10 mouse cellular contexts compared by ENCODE assay signal in genomic region chr8:120321724-120322123, GRCm38 (mm10).
DNase-seq lines count a peak whose midpoint lies in the region; ATAC-seq and TF ChIP-seq lines count a peak whose summit lies in the region.
"Had no signal": no experiment of that assay in that cellular context is flagged by ENCODE, and none has a peak within 500 bp of the region (broad histone marks: within the 10 kb centered on the region; RNA-seq: fewer than 3 reads in every experiment).

No protein-coding gene starts in this region.

- peaks cover 18% of the 10 kb centered on the region for H3K4me1 ChIP-seq in heart, postnatal 0 days (ENCODE audit: control insufficient read depth, insufficient read depth)
- H3K4me1 ChIP-seq in testis, adult 2 months (ENCODE audit: control insufficient read depth, insufficient read depth, low read length) = peaks cover 3% of the 10 kb centered on the region
- peaks cover 9 to 25% of the 10 kb centered on the region in 2 experiments for H3K4me1 ChIP-seq in liver, embryonic 14.5 days (replicated peaks; ENCODE audit: control insufficient read depth in 2 of 2, insufficient read depth in 2 of 2, low read length in 1 of 2)

- TF ChIP-seq POLR2A in testis, adult 2 months (IDR thresholded peaks at IDR 0.05; ENCODE audit: control insufficient read depth, low read depth, low read length) = no peak

- TF ChIP-seq CTCF in heart, postnatal 0 days (IDR thresholded peaks at IDR 0.05; ENCODE audit: low read depth) = peak; percentile 63
- TF ChIP-seq CTCF in testis, adult 2 months (IDR thresholded peaks at IDR 0.05; ENCODE audit: control insufficient read depth, insufficient read depth, insufficient replicate concordance, low read depth, low read length) = peak; percentile 74; the same call in 1 of the 2 replicates
- TF ChIP-seq CTCF in liver, embryonic 14.5 days (IDR thresholded peaks at IDR 0.05; ENCODE audit: low read depth) = peak; percentile 91

- WGBS in heart, postnatal 0 days = 57% methylated on average over 6 of the region's 6 CpGs
- 27% methylated on average over 6 of the region's 6 CpGs for WGBS in liver, embryonic 14.5 days (ENCODE audit: insufficient replicate concordance)

- H3K4me3 ChIP-seq in heart, postnatal 0 days (ENCODE audit: low read depth, low read length) = no peak overlapping the region
- H3K4me3 ChIP-seq in testis, adult 2 months (ENCODE audit: control insufficient read depth, low read depth, low read length) = no peak overlapping the region
- H3K4me3 ChIP-seq in liver, embryonic 14.5 days (ENCODE audit: insufficient read depth in 1 of 2, low read depth in 2 of 2, low read length in 2 of 2) = no peak overlapping the region
- H3K4me3 ChIP-seq: forebrain, embryonic 15.5 days had no signal

- no peaks in the 10 kb centered on the region for H3K27me3 ChIP-seq in heart, postnatal 0 days (ENCODE audit: control insufficient read depth, insufficient read depth, low read length)
- no peaks in the 10 kb centered on the region for H3K27me3 ChIP-seq in testis, adult 2 months (ENCODE audit: control insufficient read depth, insufficient read depth, low read length)
- H3K27me3 ChIP-seq in liver, embryonic 14.5 days (ENCODE audit: control insufficient read depth, insufficient read depth, low read length) = no peaks in the 10 kb centered on the region
- H3K27me3 ChIP-seq: forebrain, embryonic 15.5 days had no signal

- no peak overlapping the region for H3K4me2 ChIP-seq in heart, postnatal 0 days (ENCODE audit: low read depth, low read length)
- H3K4me2 ChIP-seq in liver, embryonic 14.5 days (ENCODE audit: low read depth) = no peak overlapping the region
- H3K4me2 ChIP-seq: forebrain, embryonic 15.5 days had no signal

- H3K27ac ChIP-seq in heart, postnatal 0 days (ENCODE audit: low read depth) = no peak overlapping the region
- no peak overlapping the region for H3K27ac ChIP-seq in testis, adult 2 months (ENCODE audit: control insufficient read depth, insufficient read depth, low read depth, low read length)
- no peak overlapping the region for H3K27ac ChIP-seq in liver, embryonic 14.5 days

- DNase-seq in heart, postnatal 0 days (ENCODE audit: low spot score) = no peak
- no peak for DNase-seq in heart, adult 9 months (ENCODE audit: low spot score in 2 of 2)
- no peak for DNase-seq in testis, postnatal 14 days (ENCODE audit: low spot score)
- no peak for DNase-seq in liver, embryonic 14.5 days (ENCODE audit: low read depth in 3 of 3, low spot score in 3 of 3)
- DNase-seq in ovary, adult 18-20 months (ENCODE audit: low spot score) = no peak
- DNase-seq in cerebellum, adult 9-11 months = no peak
- DNase-seq: adrenal gland, postnatal 10 days had no signal

- no peak for ATAC-seq in heart, postnatal 0 days (ENCODE audit: insufficient read depth, low read depth)
- no peak for ATAC-seq in liver, embryonic 14.5 days (ENCODE audit: insufficient read depth)
- ATAC-seq in inflammation-experienced regulatory T-cells, adult 6 months = no peak
- ATAC-seq: forebrain, embryonic 15.5 days had no signal

- no peaks in the 10 kb centered on the region for H3K36me3 ChIP-seq in heart, postnatal 0 days (replicated peaks; ENCODE audit: control insufficient read depth, insufficient read depth, low read length)
- H3K36me3 ChIP-seq in testis, adult 2 months (ENCODE audit: control insufficient read depth, insufficient read depth, low read length) = no peaks in the 10 kb centered on the region
- H3K36me3 ChIP-seq in liver, embryonic 14.5 days (replicated peaks; ENCODE audit: control insufficient read depth, insufficient read depth, low read depth) = no peaks in the 10 kb centered on the region
- H3K36me3 ChIP-seq: forebrain, embryonic 15.5 days had no signal

- no peak for TF ChIP-seq EP300 in heart, postnatal 0 days (IDR thresholded peaks at IDR 0.05; ENCODE audit: low read depth)
- TF ChIP-seq EP300 in liver, embryonic 14.5 days (IDR thresholded peaks at IDR 0.05; ENCODE audit: low read depth) = no peak

- H3K9ac ChIP-seq in heart, postnatal 0 days (replicated peaks; ENCODE audit: low read depth, low read length) = no peak overlapping the region
- no peak overlapping the region for H3K9ac ChIP-seq in liver, embryonic 14.5 days (replicated peaks)
- H3K9ac ChIP-seq: forebrain, embryonic 15.5 days had no signal

- H3K9me3 ChIP-seq in heart, postnatal 0 days (replicated peaks; ENCODE audit: control insufficient read depth, low read length) = no peaks in the 10 kb centered on the region
- no peaks in the 10 kb centered on the region for H3K9me3 ChIP-seq in liver, embryonic 14.5 days (ENCODE audit: control insufficient read depth, low read length)
- H3K9me3 ChIP-seq: forebrain, embryonic 15.5 days had no signal
